Mouse (Mus musculus): Measurements from ENCODE around the gene Fam117a. TPM values are rescaled to one million over a fixed set of nuclear protein-coding genes. Genes with fewer than 3 reads are reported as not detected.

The Fam117a gene
- polyA plus RNA-seq, 1 experiment from 2014 or later, result 10.5 TPM

DNA sequence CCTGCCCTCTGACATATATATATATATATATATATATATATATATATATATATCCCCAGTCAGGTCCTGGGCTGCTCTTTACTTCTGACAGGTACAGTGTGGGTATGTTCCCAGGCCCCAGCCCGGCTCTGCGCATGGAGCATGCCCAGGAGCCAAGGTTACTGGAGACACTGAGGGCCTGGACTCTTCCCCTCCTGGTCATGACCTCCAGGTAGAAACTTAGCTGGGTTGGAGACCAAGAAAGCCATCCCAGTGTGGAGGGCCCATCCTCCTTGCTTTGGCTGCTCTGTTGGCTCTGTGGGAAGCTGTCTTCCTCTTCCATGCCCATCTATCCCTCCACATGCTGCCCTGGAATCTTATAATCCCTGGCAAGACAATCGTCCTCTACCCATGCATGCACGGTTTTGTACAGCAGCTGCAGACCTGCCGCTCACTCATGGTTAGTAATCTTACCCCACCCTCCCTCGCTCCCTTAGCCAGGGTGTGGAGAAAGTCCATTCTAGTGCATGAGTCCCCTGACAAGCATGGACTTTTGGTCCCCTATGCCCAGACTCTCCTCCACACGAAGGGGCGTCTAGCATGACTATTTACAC, 31.5 kb downstream of the Fam117a start:
- Histone ChIP-seq H3K9me3 (replicated peaks) (no peaks in the 10 kb centered on the region), H3K36me3 (peaks cover 15% of the 10 kb centered on the region), H3K4me3 (replicated peaks) (no peak overlapping the region), H3K27me3 (no peaks in the 10 kb centered on the region), H3K27ac (no peak overlapping the region), H3K4me1 (peaks cover 26% of the 10 kb centered on the region), H3K9ac (no peak overlapping the region), H3K4me2 (no peak overlapping the region)
- ATAC-seq (replicated peaks; ENCODE audit: low FRiP score), result no peak
- 80% methylated on average over 8 of the region's 8 CpGs for WGBS

DNA sequence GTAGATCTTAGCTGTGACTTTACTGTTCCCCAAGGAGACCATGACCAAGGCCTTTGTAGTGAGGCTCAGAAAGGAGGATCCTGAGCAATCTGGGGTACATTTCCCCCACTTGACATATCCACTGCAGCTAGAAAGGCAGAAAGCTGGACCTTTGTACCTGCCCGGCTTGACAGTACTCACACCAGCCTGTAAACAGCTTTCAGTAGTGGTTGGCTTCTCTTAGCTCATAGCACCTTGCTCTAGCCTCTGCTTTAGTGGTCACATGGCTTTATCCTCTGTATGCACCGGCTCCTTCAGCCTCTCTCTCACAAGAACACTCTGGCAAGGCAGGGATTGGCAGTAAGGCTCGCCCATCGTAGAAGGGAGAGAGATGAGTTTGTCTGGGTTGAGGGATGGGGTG, 32.1 kb downstream of the Fam117a start:
- H3K36me3 ChIP-seq, result peaks cover 20% of the 10 kb centered on the region
- H3K4me3 ChIP-seq (replicated peaks), result no peak overlapping the region
- H3K4me1 ChIP-seq, result peaks cover 26% of the 10 kb centered on the region
- no peak overlapping the region for H3K4me2 ChIP-seq
- no peak overlapping the region for H3K27ac ChIP-seq
- no peak overlapping the region for H3K9ac ChIP-seq
- no peaks in the 10 kb centered on the region for H3K27me3 ChIP-seq
- no peak for ATAC-seq (replicated peaks; ENCODE audit: low FRiP score)
- 88% methylated on average over 4 of the region's 4 CpGs for WGBS
- H3K9me3 ChIP-seq (replicated peaks), result no peaks in the 10 kb centered on the region

DNA sequence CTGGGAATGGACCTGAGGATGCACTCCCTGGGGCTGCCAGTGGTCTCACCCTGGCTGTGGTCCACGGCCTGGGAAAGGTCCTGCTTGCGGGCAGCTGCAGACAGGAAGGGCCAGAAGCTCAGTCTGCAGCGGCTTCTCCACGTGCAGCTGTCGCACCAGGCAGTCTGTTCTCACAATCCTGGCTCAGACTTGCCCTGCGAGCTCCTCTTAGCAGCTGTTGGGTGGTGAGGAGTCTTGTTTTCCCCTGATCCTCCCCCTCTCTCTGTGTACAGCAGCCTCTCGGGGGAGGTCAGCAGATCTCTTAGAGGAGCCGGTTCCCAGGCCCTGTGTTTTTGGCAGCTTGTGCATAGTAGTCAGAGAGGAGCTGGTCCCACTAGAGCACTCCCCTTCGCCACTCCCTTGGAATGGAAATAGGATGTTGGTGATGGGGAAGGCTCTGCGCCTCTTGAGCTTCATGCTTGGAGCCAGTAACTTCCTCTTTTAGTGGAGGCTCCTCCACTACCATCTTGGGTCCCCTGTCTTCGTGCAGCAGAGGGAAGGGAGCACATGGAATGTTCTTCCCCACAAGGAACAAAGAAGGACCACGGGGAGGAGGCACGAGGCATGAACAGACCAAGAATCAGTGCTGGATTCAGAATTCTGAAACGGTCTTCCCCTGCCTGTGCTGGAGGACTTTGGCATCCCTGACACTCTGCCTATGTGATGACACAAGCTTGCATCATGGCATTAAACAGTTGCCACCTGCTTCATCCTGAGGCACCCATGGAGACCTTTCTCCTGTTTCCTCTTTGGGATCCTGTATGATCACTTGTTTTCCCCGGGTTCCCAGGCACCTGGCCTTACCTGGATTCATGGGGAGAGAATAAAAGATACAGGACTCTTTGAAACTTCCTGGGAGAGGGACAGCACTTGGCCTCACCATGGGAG, 33.4 kb downstream of the Fam117a start:
- Histone ChIP-seq H3K9me3 (replicated peaks) (no peaks in the 10 kb centered on the region), H3K4me2 (no peak overlapping the region), H3K4me1 (peaks cover 25% of the 10 kb centered on the region), H3K9ac (no peak overlapping the region), H3K4me3 (replicated peaks) (no peak overlapping the region), H3K36me3 (peaks cover 30% of the 10 kb centered on the region), H3K27ac (peak overlapping the region; percentile 61; the same call in 1 of the 2 replicates), H3K27me3 (no peaks in the 10 kb centered on the region)
- 52% methylated on average over 15 of the region's 15 CpGs for WGBS
- 0 out of 2 replicates have a peak, but pooled peaks have one; percentile 24 for ATAC-seq (replicated peaks; ENCODE audit: low FRiP score)

DNA sequence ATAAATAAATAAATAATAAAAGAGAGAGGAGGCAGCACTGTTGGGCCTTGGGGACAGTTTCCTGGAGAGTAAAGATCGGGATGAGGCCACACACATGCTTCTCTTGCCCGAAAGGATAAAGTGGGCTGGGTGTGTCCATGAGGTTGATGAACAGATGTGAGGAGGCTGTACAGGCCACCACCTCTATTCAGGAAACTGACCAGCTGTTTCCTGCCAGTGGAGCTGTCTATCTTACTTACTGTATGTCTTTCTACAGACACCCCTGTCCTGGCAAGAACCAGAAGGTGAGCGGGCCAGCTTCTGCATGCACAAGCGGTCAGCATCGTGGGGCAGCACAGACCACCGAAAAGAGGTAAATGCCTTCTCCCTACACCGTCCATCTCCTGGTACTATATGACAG, 34.4 kb downstream of the Fam117a start:
- peaks cover 17% of the 10 kb centered on the region for H3K4me1 ChIP-seq
- H3K4me2 ChIP-seq, result no peak overlapping the region
- no peak overlapping the region for H3K27ac ChIP-seq
- peaks cover 40% of the 10 kb centered on the region for H3K36me3 ChIP-seq
- ATAC-seq (replicated peaks; ENCODE audit: low FRiP score), result no peak
- no peaks in the 10 kb centered on the region for H3K9me3 ChIP-seq (replicated peaks)
- no peaks in the 10 kb centered on the region for H3K27me3 ChIP-seq
- no peak overlapping the region for H3K4me3 ChIP-seq (replicated peaks)
- 89% methylated on average over 7 of the region's 7 CpGs for WGBS
- H3K9ac ChIP-seq, result no peak overlapping the region

DNA sequence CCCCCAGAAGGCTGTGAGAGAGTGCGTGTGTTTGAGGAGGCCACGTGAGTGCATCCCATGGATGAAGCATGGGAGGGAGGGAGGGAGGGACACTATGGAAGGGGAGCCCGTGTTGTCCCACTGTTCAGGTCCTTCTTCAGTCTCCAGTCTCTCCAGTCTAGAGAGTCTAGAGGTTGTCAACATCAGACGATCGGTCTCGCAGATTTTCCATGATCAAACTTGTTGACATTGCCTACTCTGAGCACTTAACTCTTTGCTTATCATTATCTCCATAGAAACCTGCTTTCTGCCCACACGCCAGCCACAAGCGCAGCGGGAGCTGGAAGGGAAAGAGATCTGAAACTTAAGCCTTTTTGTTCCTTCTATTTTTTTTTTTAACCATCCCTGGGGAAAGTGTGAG, 42.1 kb downstream of the Fam117a start:
- ATAC-seq (replicated peaks; ENCODE audit: low FRiP score), result no peak
- Histone ChIP-seq H3K27ac (no peak overlapping the region), H3K4me1 (no peaks in the 10 kb centered on the region), H3K36me3 (peaks cover 72% of the 10 kb centered on the region), H3K4me2 (no peak overlapping the region), H3K9ac (no peak overlapping the region), H3K4me3 (replicated peaks) (no peak overlapping the region), H3K27me3 (no peaks in the 10 kb centered on the region), H3K9me3 (replicated peaks) (no peaks in the 10 kb centered on the region)
- WGBS, result 80% methylated on average over 9 of the region's 9 CpGs

DNA sequence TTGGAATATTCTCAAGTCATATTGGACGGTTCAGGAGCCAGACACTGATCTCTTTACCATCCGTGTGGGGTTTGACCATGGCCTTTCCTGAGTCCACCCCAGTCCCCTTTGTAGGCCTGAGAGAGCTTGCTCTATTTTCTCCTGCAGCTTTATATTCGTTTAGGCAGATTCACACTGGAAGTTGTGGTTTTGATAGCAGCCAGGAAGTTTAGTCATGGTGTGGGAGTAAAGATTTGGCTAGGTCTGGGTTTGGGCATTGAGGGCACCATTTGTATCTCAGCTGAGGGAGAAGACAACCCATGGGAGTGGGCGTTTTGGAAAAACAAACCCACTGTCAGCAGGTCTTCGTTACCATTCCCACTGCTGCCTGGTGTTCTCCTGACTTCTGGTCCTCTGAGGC, 42.7 kb downstream of the Fam117a start:
- peaks cover 67% of the 10 kb centered on the region for H3K36me3 ChIP-seq

DNA sequence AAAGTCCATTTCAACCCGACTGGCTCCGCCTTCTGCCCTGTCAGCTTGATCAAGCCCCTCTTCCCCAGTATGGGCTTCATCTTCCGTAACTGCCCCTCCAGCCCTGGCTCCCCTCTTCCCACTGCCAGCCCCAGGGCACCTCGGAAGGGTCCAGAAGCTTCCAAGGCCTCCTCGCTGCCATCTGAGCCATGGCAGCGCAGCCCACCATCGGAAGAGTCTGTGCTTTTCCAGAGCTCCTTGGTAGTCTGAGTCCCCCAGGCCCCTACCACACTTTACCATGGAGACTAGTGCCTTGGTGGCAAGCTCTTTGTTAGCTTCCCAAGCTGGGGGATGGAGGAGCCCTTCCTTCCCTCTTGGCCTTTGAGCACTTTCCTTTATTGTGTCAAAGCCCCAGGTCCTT, 43.9 kb downstream of the Fam117a start:
- no peak for ATAC-seq (replicated peaks; ENCODE audit: low FRiP score)
- WGBS, result 92% methylated on average over 7 of the region's 7 CpGs
- Histone ChIP-seq H3K27me3 (no peaks in the 10 kb centered on the region), H3K4me3 (replicated peaks) (no peak overlapping the region), H3K36me3 (peaks cover 57% of the 10 kb centered on the region), H3K4me2 (no peak overlapping the region), H3K4me1 (peaks cover 7% of the 10 kb centered on the region), H3K9ac (no peak overlapping the region), H3K9me3 (replicated peaks) (no peaks in the 10 kb centered on the region), H3K27ac (no peak overlapping the region)

More for the DNA sequence above, 42.7 kb downstream of the Fam117a start:
- H3K9ac ChIP-seq, result no peak overlapping the region
- 68% methylated on average over 5 of the region's 5 CpGs for WGBS
- H3K27ac ChIP-seq, result no peak overlapping the region
- H3K27me3 ChIP-seq, result no peaks in the 10 kb centered on the region
- H3K4me3 ChIP-seq (replicated peaks), result no peak overlapping the region
- H3K4me1 ChIP-seq, result 0 out of 2 replicates have a peak, but pooled peaks cover 3% of the 10 kb centered on the region
- H3K4me2 ChIP-seq, result no peak overlapping the region
- no peaks in the 10 kb centered on the region for H3K9me3 ChIP-seq (replicated peaks)
- ATAC-seq (replicated peaks; ENCODE audit: low FRiP score), result no peak

DNA sequence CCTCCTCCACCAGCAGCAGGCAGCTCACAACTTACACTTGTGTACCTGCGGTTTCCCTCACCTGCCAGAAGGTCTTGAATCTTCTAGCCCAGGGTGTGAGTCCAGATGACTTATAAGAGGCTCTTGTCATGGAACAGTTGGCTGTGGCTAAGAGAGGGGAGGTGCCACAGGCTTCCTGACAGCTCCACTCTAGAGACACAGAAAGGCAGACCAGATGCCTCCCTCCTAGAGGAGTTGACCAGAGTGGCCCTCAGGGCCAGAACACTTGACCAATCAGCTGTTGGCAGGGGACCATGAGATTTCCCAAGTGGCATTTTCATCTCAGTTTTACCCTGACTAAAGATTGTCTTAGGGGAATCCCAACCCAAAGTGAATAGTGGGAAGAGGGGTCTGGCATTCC, 44.3 kb downstream of the Fam117a start:
- Histone ChIP-seq H3K9ac (no peak overlapping the region), H3K27ac (no peak overlapping the region), H3K27me3 (no peaks in the 10 kb centered on the region), H3K4me3 (replicated peaks) (no peak overlapping the region), H3K4me2 (no peak overlapping the region), H3K4me1 (peaks cover 12% of the 10 kb centered on the region), H3K9me3 (replicated peaks) (no peaks in the 10 kb centered on the region), H3K36me3 (peaks cover 53% of the 10 kb centered on the region)
- no peak for ATAC-seq (replicated peaks; ENCODE audit: low FRiP score)
- 88% methylated on average over 1 of the region's 1 CpGs for WGBS

DNA sequence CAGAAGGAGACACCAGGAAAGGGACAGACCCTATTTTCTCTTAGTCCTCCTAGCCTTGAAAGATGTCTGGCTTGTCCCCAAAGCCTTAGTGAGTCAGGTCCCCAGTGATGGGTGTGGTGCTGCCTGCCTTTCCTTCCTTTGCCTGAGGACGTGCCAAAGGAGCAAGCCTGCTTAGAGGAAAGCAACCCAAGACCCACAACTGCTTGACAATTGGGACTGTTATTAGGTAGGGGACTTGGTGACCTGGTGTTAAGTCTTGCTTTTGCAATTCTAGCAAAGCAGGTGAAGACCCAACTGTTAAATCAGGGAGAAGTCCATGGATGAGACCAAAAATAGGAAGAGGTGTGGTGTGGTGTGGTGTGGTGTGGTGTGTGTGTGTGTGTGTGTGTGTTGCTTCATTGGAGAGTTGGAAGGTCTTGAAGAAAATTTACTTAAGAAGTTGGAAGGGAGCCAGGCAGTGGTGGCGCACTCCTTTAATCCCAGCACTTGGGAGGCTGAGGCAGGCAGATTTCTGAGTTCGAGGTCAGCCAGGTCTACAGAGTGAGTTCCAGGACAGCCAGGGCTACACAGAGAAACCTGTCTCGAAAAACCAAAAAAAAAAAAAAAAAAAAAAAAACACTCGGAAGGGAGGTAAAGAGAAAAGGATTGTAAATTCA, 46.6 kb downstream of the Fam117a start:
- no peak for ATAC-seq (replicated peaks; ENCODE audit: low FRiP score)
- Histone ChIP-seq H3K4me1 (peaks cover 14% of the 10 kb centered on the region), H3K36me3 (peaks cover 55% of the 10 kb centered on the region), H3K4me3 (replicated peaks) (no peak overlapping the region), H3K9me3 (replicated peaks) (no peaks in the 10 kb centered on the region), H3K27me3 (no peaks in the 10 kb centered on the region), H3K9ac (no peak overlapping the region), H3K27ac (no peak overlapping the region), H3K4me2 (no peak overlapping the region)
- WGBS, result 82% methylated on average over 5 of the region's 5 CpGs

DNA sequence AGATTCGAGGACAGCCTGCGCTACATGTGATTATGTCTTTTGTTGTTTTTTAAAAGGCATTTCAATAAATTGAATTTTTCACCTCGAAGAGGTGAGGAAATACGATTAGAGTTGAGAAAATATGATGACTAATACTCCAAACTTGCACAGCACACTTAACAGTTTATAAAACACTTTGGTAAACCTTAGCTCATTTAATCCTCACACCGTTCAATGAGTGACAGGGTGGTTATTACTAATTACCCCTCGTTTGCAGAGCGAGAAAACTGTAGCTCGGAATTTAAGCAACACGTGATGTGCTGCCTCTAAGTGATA, 47.1 kb downstream of the Fam117a start:
- ATAC-seq (replicated peaks; ENCODE audit: low FRiP score), result no peak
- peak overlapping the region; percentile 61 for H3K4me2 ChIP-seq
- no peaks in the 10 kb centered on the region for H3K27me3 ChIP-seq
- H3K36me3 ChIP-seq, result peaks cover 55% of the 10 kb centered on the region
- no peaks in the 10 kb centered on the region for H3K9me3 ChIP-seq (replicated peaks)
- peak overlapping the region; percentile 72 for H3K4me3 ChIP-seq (replicated peaks)
- 40% methylated on average over 9 of the region's 9 CpGs for WGBS
- 0 out of 2 replicates have a peak overlapping the region, but pooled peaks have one; percentile 34 for H3K27ac ChIP-seq
- H3K4me1 ChIP-seq, result peaks cover 14% of the 10 kb centered on the region
- no peak overlapping the region for H3K9ac ChIP-seq

DNA sequence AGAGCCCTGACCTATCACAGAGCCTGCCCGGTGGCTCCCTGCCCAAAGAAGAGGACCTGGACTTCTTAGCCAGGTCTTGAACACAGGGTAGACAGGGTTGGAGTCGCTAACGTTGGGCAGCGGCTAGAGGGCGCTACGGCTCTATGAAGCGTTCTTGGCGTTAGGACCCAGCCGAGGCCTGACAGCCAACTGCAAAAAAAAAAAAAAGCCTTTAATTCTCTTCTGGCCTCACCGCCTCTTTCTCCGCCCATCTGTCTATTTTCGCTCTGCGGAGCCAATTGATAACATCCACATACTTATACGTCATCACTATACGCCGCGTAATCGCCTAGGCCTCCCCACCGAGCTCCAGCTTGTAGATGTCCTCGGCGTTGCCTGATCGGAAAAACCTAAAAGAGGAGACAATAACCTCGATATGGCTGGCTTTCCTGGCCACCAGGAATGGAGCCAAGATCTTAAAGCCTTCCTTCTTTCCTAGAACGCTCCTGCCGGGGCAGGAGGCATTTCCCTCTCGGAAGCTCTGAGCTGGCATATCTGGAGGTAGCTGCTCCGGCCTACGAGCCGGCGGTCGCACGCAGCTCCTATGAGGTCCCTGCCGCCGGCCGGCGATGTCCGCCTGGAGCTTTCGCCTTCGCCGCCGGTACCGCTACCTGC, 47.6 kb downstream of the Fam117a start, which contains the start of gene Slc35b1:
Gene Slc35b1, plus strand, starts transcription at position 374 of the 654 bp plus-strand sequence.
- ATAC-seq (replicated peaks; ENCODE audit: low FRiP score), result peak; percentile 96
- Histone ChIP-seq H3K36me3 (peaks cover 57% of the 10 kb centered on the region), H3K4me1 (peaks cover 14% of the 10 kb centered on the region), H3K4me2 (peak within 1 kb of the TSS; percentile 61), H3K27ac (peak within 1 kb of the TSS; percentile 88), H3K9me3 (replicated peaks) (no peaks in the 10 kb centered on the region), H3K27me3 (no peaks in the 10 kb centered on the region), H3K9ac (peak within 1 kb of the TSS; percentile 75), H3K4me3 (replicated peaks) (peak within 1 kb of the TSS; percentile 72)
- under 1% methylated on average over 42 of the region's 42 CpGs for WGBS

All from kidney, embryonic 15.5 days (tissue).